Mouse (Mus musculus): Measurements from ENCODE around the gene Dnajb6. TPM values are rescaled to one million over a fixed set of nuclear protein-coding genes. Genes with fewer than 3 reads are reported as not detected.

Dnajb6 gene
- polyA plus RNA-seq (2014; fragmentation: Nextera tagmentation; extraction: Ambion mirVana) = 210 and 226 TPM in 2 replicates

DNA sequence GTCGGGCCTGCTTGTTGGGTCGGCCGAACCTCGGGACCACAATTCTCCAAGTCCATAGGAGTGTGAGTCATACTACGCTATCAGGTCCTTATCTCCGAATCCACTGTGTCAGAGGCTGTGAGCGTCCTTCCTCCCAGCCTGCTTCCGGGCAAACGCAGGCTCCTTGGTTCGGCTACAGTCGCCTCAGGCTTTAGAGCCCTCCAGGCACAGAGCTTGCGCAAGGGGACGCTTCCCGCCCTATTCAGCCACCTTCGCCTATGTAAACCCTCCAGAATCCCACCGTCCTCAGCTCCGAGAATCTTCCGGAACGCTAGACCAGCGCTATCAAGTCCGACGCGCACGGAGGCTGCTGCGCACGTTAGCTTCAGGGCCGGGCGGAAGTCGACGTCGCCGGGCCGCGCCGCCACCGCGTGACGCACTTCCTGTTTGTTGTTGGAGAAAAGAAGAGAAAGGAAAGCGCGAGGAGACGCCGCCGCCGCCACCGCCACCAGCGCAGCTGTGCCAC is at the start of gene Dnajb6, which contains the start of gene Gm5129:
Gene Dnajb6 (plus strand): TSS at position 132 of the 505 bp plus-strand sequence.
Gene Gm5129 (minus strand): TSS at position 380 of the 505 bp plus-strand sequence.
- ATAC-seq (replicated peaks; ENCODE audit: low FRiP score) (peak; percentile 95), DNase-seq (ENCODE audit: low spot score) (peak; percentile 95)
- no peaks in the 10 kb centered on the region for H3K27me3 ChIP-seq (ENCODE audit: control insufficient read depth, insufficient read depth, low read length)
- under 1% methylated on average over 46 of the region's 46 CpGs for WGBS
- H3K9me3 ChIP-seq (ENCODE audit: control insufficient read depth, low read length) = no peaks in the 10 kb centered on the region
- H3K9ac ChIP-seq (ENCODE audit: low read length) = peak within 1 kb of the TSS; percentile 95
- H3K27ac ChIP-seq (ENCODE audit: low read depth, low read length) = peak within 1 kb of the TSS; percentile 89
- H3K4me2 ChIP-seq (ENCODE audit: low read depth, low read length, severe bottlenecking) = peak within 1 kb of the TSS; percentile 72
- peaks cover 8% of the 10 kb centered on the region; the same call in 1 of the 2 replicates for H3K4me1 ChIP-seq (replicated peaks; ENCODE audit: control insufficient read depth, insufficient read depth, low read length)
- no peaks in the 10 kb centered on the region for H3K36me3 ChIP-seq (ENCODE audit: control insufficient read depth, insufficient read depth, low read length)
- peak within 1 kb of the TSS; percentile 92 for H3K4me3 ChIP-seq (ENCODE audit: low read depth, low read length)

DNA sequence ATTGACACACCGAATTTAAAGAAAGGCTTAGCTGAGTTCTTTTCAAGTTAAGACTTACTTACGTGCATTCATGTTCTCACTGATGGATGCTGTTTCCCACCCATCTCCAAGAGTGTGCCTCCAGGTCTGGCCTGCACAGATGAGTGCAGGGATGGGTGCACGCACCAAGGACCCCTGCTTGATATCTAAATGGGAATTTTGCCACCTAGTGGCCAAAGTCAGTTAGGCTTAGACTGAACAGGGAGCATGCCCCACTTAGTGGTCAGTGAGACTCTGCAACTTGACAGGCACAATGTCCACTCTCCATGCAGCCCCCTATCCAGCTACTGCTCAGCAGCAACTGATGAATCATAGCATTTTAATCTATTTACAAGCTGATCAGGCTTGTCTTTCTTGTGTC is 47.8 kb upstream of the Dnajb6 start:
- 58% methylated on average over 3 of the region's 3 CpGs for WGBS

DNA sequence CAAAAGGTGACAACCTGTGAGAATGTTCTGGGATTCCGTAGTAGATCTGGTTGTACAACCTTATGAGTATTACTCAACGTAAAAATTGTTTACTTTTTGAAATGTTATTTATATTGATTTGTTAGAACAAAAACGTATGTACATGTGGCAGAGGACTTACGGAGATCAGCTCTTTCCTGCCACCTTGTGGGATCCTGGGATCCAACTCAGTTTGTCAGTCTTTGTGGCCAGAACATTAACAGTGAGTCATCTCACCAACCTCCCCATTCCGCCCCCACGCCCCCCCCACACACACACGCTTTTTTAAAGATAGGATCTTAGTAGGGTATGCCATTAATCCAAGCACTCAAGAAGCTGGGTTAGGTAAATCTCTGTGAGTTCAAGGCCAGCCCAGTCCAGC is 47.1 kb upstream of the Dnajb6 start:
- no peak overlapping the region for H3K4me3 ChIP-seq (ENCODE audit: low read depth, low read length)
- no peaks in the 10 kb centered on the region for H3K9me3 ChIP-seq (ENCODE audit: control insufficient read depth, low read length)
- DNase-seq (ENCODE audit: low spot score) (no peak), ATAC-seq (replicated peaks; ENCODE audit: low FRiP score) (no peak)
- no peak overlapping the region for H3K9ac ChIP-seq (ENCODE audit: low read length)
- no peaks in the 10 kb centered on the region for H3K27me3 ChIP-seq (ENCODE audit: control insufficient read depth, insufficient read depth, low read length)
- no peaks in the 10 kb centered on the region for H3K36me3 ChIP-seq (ENCODE audit: control insufficient read depth, insufficient read depth, low read length)
- no peaks in the 10 kb centered on the region for H3K4me1 ChIP-seq (replicated peaks; ENCODE audit: control insufficient read depth, insufficient read depth, low read length)
- H3K4me2 ChIP-seq (ENCODE audit: low read depth, low read length, severe bottlenecking) = no peak overlapping the region
- 71% methylated on average over 7 of the region's 7 CpGs for WGBS
- no peak overlapping the region for H3K27ac ChIP-seq (ENCODE audit: low read depth, low read length)

More for the DNA sequence above, 47.8 kb upstream of the Dnajb6 start:
- ATAC-seq (replicated peaks; ENCODE audit: low FRiP score) = peak; percentile 44; the same call in 1 of the 2 replicates
- H3K4me2 ChIP-seq (ENCODE audit: low read depth, low read length, severe bottlenecking) = no peak overlapping the region
- DNase-seq (ENCODE audit: low spot score) = peak; percentile 60
- no peaks in the 10 kb centered on the region for H3K4me1 ChIP-seq (replicated peaks; ENCODE audit: control insufficient read depth, insufficient read depth, low read length)
- no peaks in the 10 kb centered on the region for H3K9me3 ChIP-seq (ENCODE audit: control insufficient read depth, low read length)
- no peaks in the 10 kb centered on the region for H3K36me3 ChIP-seq (ENCODE audit: control insufficient read depth, insufficient read depth, low read length)
- no peaks in the 10 kb centered on the region for H3K27me3 ChIP-seq (ENCODE audit: control insufficient read depth, insufficient read depth, low read length)
- no peak overlapping the region for H3K27ac ChIP-seq (ENCODE audit: low read depth, low read length)
- no peak overlapping the region for H3K4me3 ChIP-seq (ENCODE audit: low read depth, low read length)
- H3K9ac ChIP-seq (ENCODE audit: low read length) = no peak overlapping the region

DNA sequence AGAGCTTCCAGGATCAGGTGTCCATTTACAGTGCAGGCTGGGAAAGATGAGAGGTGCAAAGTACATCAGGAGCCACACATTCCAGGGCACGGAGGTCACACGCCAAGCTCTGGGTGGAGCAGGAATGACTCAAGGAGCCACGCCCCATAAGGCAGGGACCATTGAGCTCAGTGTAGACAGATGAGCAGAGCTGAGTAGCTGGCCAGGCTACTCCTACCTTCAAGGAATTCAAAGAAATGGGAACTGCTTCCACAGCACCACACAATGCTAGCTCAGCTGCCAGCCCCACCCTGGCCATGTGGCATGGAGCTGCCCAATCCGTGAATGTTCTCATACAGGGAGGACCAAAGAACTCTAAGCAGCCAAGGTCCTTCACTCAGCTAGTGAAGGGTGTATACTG is 37.0 kb upstream of the Dnajb6 start:
- no peaks in the 10 kb centered on the region for H3K4me1 ChIP-seq (replicated peaks; ENCODE audit: control insufficient read depth, insufficient read depth, low read length)
- no peak overlapping the region for H3K4me3 ChIP-seq (ENCODE audit: low read depth, low read length)
- H3K9ac ChIP-seq (ENCODE audit: low read length) = no peak overlapping the region
- DNase-seq (ENCODE audit: low spot score) (no peak), ATAC-seq (replicated peaks; ENCODE audit: low FRiP score) (no peak)
- H3K27ac ChIP-seq (ENCODE audit: low read depth, low read length) = no peak overlapping the region
- no peak overlapping the region for H3K4me2 ChIP-seq (ENCODE audit: low read depth, low read length, severe bottlenecking)
- H3K36me3 ChIP-seq (ENCODE audit: control insufficient read depth, insufficient read depth, low read length) = no peaks in the 10 kb centered on the region
- H3K9me3 ChIP-seq (ENCODE audit: control insufficient read depth, low read length) = no peaks in the 10 kb centered on the region
- H3K27me3 ChIP-seq (ENCODE audit: control insufficient read depth, insufficient read depth, low read length) = no peaks in the 10 kb centered on the region
- WGBS = 94% methylated on average over 4 of the region's 4 CpGs

DNA sequence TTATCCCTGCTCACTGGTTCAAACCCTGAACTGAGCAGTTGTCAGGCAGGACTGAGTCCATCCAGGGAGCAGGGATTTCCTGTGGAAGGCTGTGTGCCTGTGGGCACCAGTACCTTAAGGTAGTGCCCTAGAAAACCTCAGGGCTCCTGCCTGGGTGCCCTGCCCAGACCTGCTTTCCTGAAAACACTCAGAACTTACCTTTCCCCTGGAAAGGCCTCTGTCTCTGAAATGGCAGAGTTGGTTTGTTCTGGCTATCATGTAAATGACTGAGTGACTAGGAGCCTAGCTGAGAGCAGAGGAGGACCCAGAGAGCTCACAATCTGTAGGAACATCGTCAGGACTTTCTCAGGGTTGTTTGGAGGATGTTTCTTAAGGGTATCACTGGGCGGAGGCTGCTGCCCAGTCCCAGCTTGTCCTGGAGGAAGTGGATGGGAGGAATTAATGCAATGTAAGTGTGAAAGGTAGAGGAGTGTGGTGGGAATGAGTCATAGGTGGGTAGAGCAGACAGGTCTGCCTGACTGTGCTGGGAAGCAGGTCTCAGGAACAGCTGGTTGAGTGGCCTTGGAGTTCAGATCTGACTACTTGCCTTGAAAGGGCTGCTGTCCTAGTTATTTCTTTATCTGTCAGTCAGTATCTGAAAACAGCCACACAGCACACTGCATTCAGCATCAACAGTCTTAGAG is 35.8 kb upstream of the Dnajb6 start:
- no peak overlapping the region for H3K4me3 ChIP-seq (ENCODE audit: low read depth, low read length)

DNA sequence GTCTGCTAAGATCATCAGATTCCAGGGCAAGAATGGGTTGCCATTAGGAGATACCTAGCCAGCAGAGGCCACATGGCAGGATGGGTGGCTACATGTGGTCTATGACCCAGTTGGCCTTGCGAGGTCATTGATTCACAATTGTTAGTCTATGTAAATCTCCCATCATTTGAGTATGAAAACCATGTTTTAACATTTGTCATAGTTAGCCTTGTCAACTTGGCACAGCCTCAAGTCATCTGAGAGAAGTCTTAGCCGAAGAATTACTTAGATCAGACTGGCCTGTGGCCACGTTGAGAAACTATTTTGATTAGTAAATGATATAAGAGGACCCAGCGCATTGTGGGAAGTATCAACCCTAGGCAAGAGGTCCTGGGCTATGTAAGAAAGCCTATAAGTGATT is 28.2 kb upstream of the Dnajb6 start:
- ATAC-seq (replicated peaks; ENCODE audit: low FRiP score) (no peak), DNase-seq (ENCODE audit: low spot score) (no peak)
- no peaks in the 10 kb centered on the region for H3K36me3 ChIP-seq (ENCODE audit: control insufficient read depth, insufficient read depth, low read length)
- 93% methylated on average over 4 of the region's 4 CpGs for WGBS
- H3K4me1 ChIP-seq (replicated peaks; ENCODE audit: control insufficient read depth, insufficient read depth, low read length) = no peaks in the 10 kb centered on the region
- no peaks in the 10 kb centered on the region for H3K27me3 ChIP-seq (ENCODE audit: control insufficient read depth, insufficient read depth, low read length)
- no peak overlapping the region for H3K4me2 ChIP-seq (ENCODE audit: low read depth, low read length, severe bottlenecking)
- H3K27ac ChIP-seq (ENCODE audit: low read depth, low read length) = no peak overlapping the region
- no peaks in the 10 kb centered on the region for H3K9me3 ChIP-seq (ENCODE audit: control insufficient read depth, low read length)
- H3K4me3 ChIP-seq (ENCODE audit: low read depth, low read length) = no peak overlapping the region
- H3K9ac ChIP-seq (ENCODE audit: low read length) = no peak overlapping the region

More for the DNA sequence above, 35.8 kb upstream of the Dnajb6 start:
- Histone ChIP-seq H3K9me3 (ENCODE audit: control insufficient read depth, low read length) (no peaks in the 10 kb centered on the region), H3K9ac (ENCODE audit: low read length) (no peak overlapping the region), H3K4me2 (ENCODE audit: low read depth, low read length, severe bottlenecking) (no peak overlapping the region), H3K27me3 (ENCODE audit: control insufficient read depth, insufficient read depth, low read length) (no peaks in the 10 kb centered on the region), H3K36me3 (ENCODE audit: control insufficient read depth, insufficient read depth, low read length) (no peaks in the 10 kb centered on the region), H3K4me1 (replicated peaks; ENCODE audit: control insufficient read depth, insufficient read depth, low read length) (no peaks in the 10 kb centered on the region), H3K27ac (ENCODE audit: low read depth, low read length) (no peak overlapping the region)
- no peak for ATAC-seq (replicated peaks; ENCODE audit: low FRiP score)
- WGBS = 80% methylated on average over 2 of the region's 2 CpGs
- DNase-seq (ENCODE audit: low spot score) = no peak

DNA sequence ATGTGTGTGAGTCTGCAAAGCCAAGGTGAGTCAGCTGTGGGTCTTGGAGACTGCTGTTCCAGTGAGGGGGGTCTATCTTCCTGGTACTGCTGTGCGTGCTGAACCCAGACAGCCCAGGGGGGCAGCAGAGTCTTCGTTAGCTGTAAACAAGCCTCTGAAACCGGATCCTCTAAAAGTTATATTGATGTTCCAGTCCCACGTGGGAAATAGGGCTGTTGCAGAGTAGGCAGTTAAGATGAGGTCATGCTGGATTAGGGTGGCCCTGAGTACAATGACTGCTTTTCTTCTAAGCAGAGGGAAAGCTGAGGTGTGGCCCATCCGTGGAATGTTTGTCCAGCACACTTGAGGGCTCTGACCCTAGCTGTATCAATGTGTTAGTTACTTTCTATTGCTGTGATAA is 27.2 kb upstream of the Dnajb6 start:
- Histone ChIP-seq H3K36me3 (ENCODE audit: control insufficient read depth, insufficient read depth, low read length) (no peaks in the 10 kb centered on the region), H3K27me3 (ENCODE audit: control insufficient read depth, insufficient read depth, low read length) (no peaks in the 10 kb centered on the region), H3K27ac (ENCODE audit: low read depth, low read length) (no peak overlapping the region), H3K4me3 (ENCODE audit: low read depth, low read length) (no peak overlapping the region), H3K9ac (ENCODE audit: low read length) (no peak overlapping the region), H3K4me1 (replicated peaks; ENCODE audit: control insufficient read depth, insufficient read depth, low read length) (no peaks in the 10 kb centered on the region), H3K4me2 (ENCODE audit: low read depth, low read length, severe bottlenecking) (no peak overlapping the region), H3K9me3 (ENCODE audit: control insufficient read depth, low read length) (no peaks in the 10 kb centered on the region)
- no peak for DNase-seq (ENCODE audit: low spot score)
- ATAC-seq (replicated peaks; ENCODE audit: low FRiP score) = no peak
- 31% methylated on average over 5 of the region's 5 CpGs for WGBS

DNA sequence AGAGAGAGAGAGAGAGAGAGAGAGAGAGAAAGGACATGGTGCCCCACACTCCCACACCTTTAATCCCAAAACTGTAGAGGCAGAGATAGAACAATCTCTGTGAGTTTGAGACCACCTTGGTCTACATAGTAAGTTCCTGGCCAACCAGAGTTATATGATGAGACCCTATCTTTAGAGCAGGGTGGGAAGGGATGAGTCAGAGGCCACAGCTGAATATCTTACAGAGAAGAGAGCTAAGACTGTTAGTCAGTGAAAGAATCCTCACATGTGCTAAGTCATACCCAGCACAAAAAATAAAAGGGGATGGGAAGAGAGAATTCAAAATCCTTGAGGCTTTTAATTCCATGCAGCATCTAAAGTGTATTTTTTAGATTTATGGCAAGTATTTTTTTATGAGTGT is 23.9 kb upstream of the Dnajb6 start:
- Histone ChIP-seq H3K27me3 (ENCODE audit: control insufficient read depth, insufficient read depth, low read length) (no peaks in the 10 kb centered on the region), H3K9ac (ENCODE audit: low read length) (no peak overlapping the region), H3K4me1 (replicated peaks; ENCODE audit: control insufficient read depth, insufficient read depth, low read length) (no peaks in the 10 kb centered on the region), H3K4me3 (ENCODE audit: low read depth, low read length) (no peak overlapping the region), H3K4me2 (ENCODE audit: low read depth, low read length, severe bottlenecking) (no peak overlapping the region), H3K27ac (ENCODE audit: low read depth, low read length) (no peak overlapping the region), H3K36me3 (ENCODE audit: control insufficient read depth, insufficient read depth, low read length) (no peaks in the 10 kb centered on the region), H3K9me3 (ENCODE audit: control insufficient read depth, low read length) (no peaks in the 10 kb centered on the region)
- ATAC-seq (replicated peaks; ENCODE audit: low FRiP score) (no peak), DNase-seq (ENCODE audit: low spot score) (no peak)

DNA sequence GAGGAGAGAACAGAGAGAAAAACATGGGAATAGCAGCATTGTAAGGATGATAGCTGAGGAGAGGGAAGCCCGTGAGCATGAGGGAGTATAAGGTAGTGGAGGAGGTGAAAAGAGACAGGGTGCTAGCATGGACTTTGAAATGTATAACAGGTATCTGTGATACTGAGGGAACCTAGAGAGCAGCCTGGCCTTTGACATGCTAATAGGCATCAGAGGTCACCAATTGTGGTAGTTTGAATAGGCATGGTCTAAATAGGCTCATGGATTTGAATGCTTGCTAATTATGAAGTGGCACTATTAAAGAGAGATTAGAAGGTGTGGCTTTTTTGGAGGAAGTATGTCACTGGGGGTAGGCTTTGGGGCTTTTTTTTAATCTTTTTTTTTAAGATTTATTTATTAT is 22.6 kb upstream of the Dnajb6 start:
- H3K27ac ChIP-seq (ENCODE audit: low read depth, low read length) = no peak overlapping the region
- no peak for ATAC-seq (replicated peaks; ENCODE audit: low FRiP score)
- H3K4me2 ChIP-seq (ENCODE audit: low read depth, low read length, severe bottlenecking) = no peak overlapping the region
- DNase-seq (ENCODE audit: low spot score) = no peak
- no peaks in the 10 kb centered on the region for H3K9me3 ChIP-seq (ENCODE audit: control insufficient read depth, low read length)
- H3K4me3 ChIP-seq (ENCODE audit: low read depth, low read length) = no peak overlapping the region
- no peak overlapping the region for H3K9ac ChIP-seq (ENCODE audit: low read length)
- H3K4me1 ChIP-seq (replicated peaks; ENCODE audit: control insufficient read depth, insufficient read depth, low read length) = no peaks in the 10 kb centered on the region
- 50% methylated on average over 1 of the region's 1 CpGs for WGBS
- H3K27me3 ChIP-seq (ENCODE audit: control insufficient read depth, insufficient read depth, low read length) = no peaks in the 10 kb centered on the region
- no peaks in the 10 kb centered on the region for H3K36me3 ChIP-seq (ENCODE audit: control insufficient read depth, insufficient read depth, low read length)
